Mouse (Mus musculus) E14TG2a.4 (cell line): Measurements from ENCODE around the gene Fbxo21.

Experiments
- CTCF ChIP-seq: conservative IDR thresholded peaks from 2 replicates; pipeline ENCODE4 v1.5.1; 2014; ENCODE audit warnings: low read length
- POU5F1 ChIP-seq: IDR thresholded peaks from 2 replicates; pipeline ENCODE4 v1.6.1; 2014; ENCODE audit warnings: low read length, borderline replicate concordance

DNA sequence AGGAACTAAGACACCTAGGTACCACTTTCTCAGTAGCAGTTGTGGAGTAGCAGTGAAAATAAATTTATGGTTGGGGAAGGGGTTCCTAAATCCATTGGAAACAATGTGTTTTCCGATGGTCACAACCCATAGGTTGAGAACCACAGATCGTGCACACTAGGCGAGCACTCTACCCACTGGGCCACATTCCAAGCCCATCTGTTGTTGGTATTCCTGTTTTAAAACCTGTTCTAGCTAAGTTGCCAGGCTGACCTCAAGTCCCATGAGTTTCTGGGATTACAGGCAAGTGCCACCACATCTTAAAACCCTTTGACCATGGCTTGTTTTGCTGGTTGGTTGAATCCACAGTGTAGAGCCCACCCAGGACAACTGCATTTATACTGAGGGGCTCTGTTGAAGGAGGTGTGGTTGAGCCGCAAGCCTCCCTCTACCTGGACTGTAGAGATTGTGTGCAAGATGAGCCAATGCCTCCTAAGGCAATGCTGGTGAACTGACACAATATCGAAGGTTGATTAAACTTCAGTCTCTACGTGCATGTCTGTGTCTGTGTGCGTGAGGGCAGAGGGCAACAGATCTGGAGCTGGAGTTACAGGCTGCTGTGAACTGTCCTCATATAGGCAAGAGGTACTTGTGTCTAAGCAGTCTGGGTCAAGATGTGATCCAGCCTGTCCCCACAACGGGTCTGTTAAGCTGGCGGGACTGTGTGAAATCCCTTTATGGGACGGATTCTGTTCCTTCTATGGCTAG lies 6.7 kb upstream of the Fbxo21 start:
- no peak for TF ChIP-seq CTCF
- no peak for TF ChIP-seq POU5F1
